Mouse (Mus musculus): Measurements from ENCODE around the gene Bri3. TPM values are rescaled to one million over a fixed set of nuclear protein-coding genes. Genes with fewer than 3 reads are reported as not detected.

Bri3 gene
- polyA plus RNA-seq (2017; shearing (Covaris generic)), result 4.2 TPM

DNA sequence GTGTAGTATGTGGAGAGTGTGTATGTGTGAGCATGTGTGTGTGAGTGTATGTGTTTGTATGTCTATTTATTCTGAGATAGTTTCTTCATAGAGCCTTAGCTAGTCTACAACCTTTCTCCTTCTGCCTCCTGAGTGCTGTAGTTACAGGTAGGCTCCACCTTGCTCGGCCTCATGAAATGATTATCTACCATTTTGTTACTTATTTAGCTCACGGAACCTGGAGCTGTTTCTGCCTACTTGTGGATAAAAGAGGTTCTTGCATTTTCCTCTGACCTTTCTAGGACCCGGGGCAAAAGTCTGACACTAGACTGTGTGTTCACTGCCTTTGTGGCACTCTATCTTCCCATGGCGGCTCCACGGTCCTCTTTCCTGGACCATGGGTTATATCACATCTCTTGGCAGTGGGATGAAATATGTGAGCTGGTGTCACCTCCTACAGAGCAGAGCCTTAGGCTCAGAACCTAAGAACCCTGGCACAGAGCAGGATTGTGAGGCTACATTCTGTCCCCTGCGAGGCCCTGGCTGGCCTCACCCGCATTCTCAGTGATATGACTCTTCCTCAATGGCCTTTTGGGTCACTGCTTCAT is at the start of gene Bri3:
Gene Bri3 (plus strand): TSS at position 537 of the 587 bp plus-strand sequence.

GRCm38 (mm10) chr5:144223503-144223862 is 20.8 kb upstream of the Bri3 start, which contains the start of gene Tecpr1:
Gene Tecpr1, minus strand, starts transcription at chr5:144223615.

GRCm38 (mm10) chr5:144357881-144358591 is 113.8 kb downstream of the Bri3 start, which contains the start of gene Baiap2l1:
Gene Baiap2l1, minus strand, starts transcription at chr5:144358112.

Other genes starting within 250 kb of the Bri3 start
- 62.9 TPM for gene Ccz1, start 229.6 kb upstream of the Bri3 start, polyA plus RNA-seq (2017; shearing (Covaris generic))
- gene Ocm, start 217.8 kb upstream of the Bri3 start, polyA plus RNA-seq (2017; shearing (Covaris generic)), result not detected
- gene Lmtk2, start 144.0 kb upstream of the Bri3 start, polyA plus RNA-seq (2017; shearing (Covaris generic)), result 13.6 TPM
- gene Bhlha15, start 54.2 kb upstream of the Bri3 start, polyA plus RNA-seq (2017; shearing (Covaris generic)), result not detected
- gene Tecpr1, start 20.8 kb upstream of the Bri3 start, polyA plus RNA-seq (2017; shearing (Covaris generic)), result 166 TPM
- gene Baiap2l1, start 113.7 kb downstream of the Bri3 start, polyA plus RNA-seq (2017; shearing (Covaris generic)), result 0.50 TPM

All from effector memory CD4-positive, alpha-beta T cell, adult 7 months (primary cell).